Mouse (Mus musculus) midbrain, embryonic 12.5 days (tissue): ENCODE measurements around the gene Fam131b. TPM values are rescaled to one million over a fixed set of nuclear protein-coding genes. Genes with fewer than 3 reads are reported as not detected.
A peak's percentile ranks its signal among the peaks of the same experiment; 100 is the strongest.

Experiments used
- ATAC-seq: fragments of 200-750 bp; cut with Nextera tagmentation; 2 replicates; pipeline ENCODE4 v1.8.0; 2017; ENCODE audit warnings: low read depth, moderate TSS enrichment, moderate library complexity; ENCODE audit not compliant: low FRiP score
- H3K27ac ChIP-seq: fragments of 300-500 bp; sonication (generic); replicated peaks from 2 replicates; pipeline ENCODE4 v1.5.1; 2016; ENCODE audit warnings: mild to moderate bottlenecking
- H3K27me3 ChIP-seq: fragments of 300-500 bp; sonication (generic); 2 replicates; pipeline ENCODE4 v1.6.1; 2016; ENCODE audit warnings: mild to moderate bottlenecking
- H3K36me3 ChIP-seq: fragments of 300-500 bp; sonication (generic); 2 replicates; pipeline ENCODE4 v1.6.1; 2016
- H3K4me1 ChIP-seq: fragments of 300-500 bp; sonication (generic); 2 replicates; pipeline ENCODE4 v1.6.1; 2016
- H3K4me2 ChIP-seq: fragments of 300-500 bp; sonication (generic); replicated peaks from 2 replicates; pipeline ENCODE4 v1.6.1; 2016; ENCODE audit warnings: mild to moderate bottlenecking, moderate library complexity
- H3K4me3 ChIP-seq: fragments of 300-500 bp; sonication (generic); 2 replicates; pipeline ENCODE4 v1.5.1; 2016; ENCODE audit warnings: mild to moderate bottlenecking
- H3K9ac ChIP-seq: fragments of 300-500 bp; sonication (generic); replicated peaks from 2 replicates; pipeline ENCODE4 v1.6.1; 2016; ENCODE audit warnings: mild to moderate bottlenecking, moderate library complexity
- H3K9me3 ChIP-seq: fragments of 300-500 bp; sonication (generic); 2 replicates; pipeline ENCODE4 v1.6.1; 2016; ENCODE audit warnings: mild to moderate bottlenecking
- WGBS: fragments of 180-500 bp; shearing (Covaris S2); methylation state at CpG from one replicate; pipeline ENCODE4 v1.1.7; 2016; 5-methylcytosine and 5-hydroxymethylcytosine counted together
- polyA plus RNA-seq: library from polyadenylated mRNA; unstranded; fragments of >200 nt; fragmentation: Nextera tagmentation; extraction: Ambion mirVana; gene quantifications from 2 replicates; pipeline ENCODE4 v1.2.1, GENCODE M21; 2016

Fam131b gene
- polyA plus RNA-seq: 4.2 and 4.9 TPM in 2 replicates

GRCm38 (mm10) chr6:42324482-42325267, at the start of gene Fam131b:
TSS of gene Fam131b (minus strand) at chr6:42324643.
- Histone ChIP-seq H3K27ac (peak within 1 kb of the TSS; percentile 90), H3K27me3 (peaks cover 25% of the 10 kb centered on the region), H3K9ac (peak within 1 kb of the TSS; percentile 83), H3K9me3 (no peaks in the 10 kb centered on the region), H3K4me2 (peak within 1 kb of the TSS; percentile 92), H3K36me3 (no peaks in the 10 kb centered on the region; the same call in 1 of the 2 replicates), H3K4me1 (peaks cover 15% of the 10 kb centered on the region), H3K4me3 (peak within 1 kb of the TSS; percentile 71)
- WGBS: under 1% methylated on average over 57 of the region's 68 CpGs
- ATAC-seq: peak; percentile 92

- ATAC-seq: 0 out of 2 replicates have a peak, but pooled peaks have one; percentile 13
- Histone ChIP-seq H3K4me3 (peak overlapping the region; percentile 52), H3K36me3 (no peaks in the 10 kb centered on the region), H3K9ac (no peak overlapping the region), H3K27me3 (peaks cover 55% of the 10 kb centered on the region), H3K4me1 (peaks cover 21% of the 10 kb centered on the region), H3K4me2 (peak overlapping the region; percentile 96), H3K9me3 (no peaks in the 10 kb centered on the region), H3K27ac (no peak overlapping the region)
- 47% methylated on average over 6 of the region's 7 CpGs for WGBS
These were observed 49.4 kb upstream of the Fam131b start for GRCm38 (mm10) chr6:42373669-42374430.

- WGBS: under 1% methylated on average over 36 of the region's 36 CpGs
- ATAC-seq: peak; percentile 73
- no peaks in the 10 kb centered on the region for H3K36me3 ChIP-seq
- peak within 1 kb of the TSS; percentile 96 for H3K4me2 ChIP-seq
- H3K27ac ChIP-seq: no peak within 1 kb of the TSS
- H3K27me3 ChIP-seq: peaks cover 53% of the 10 kb centered on the region
- H3K4me1 ChIP-seq: peaks cover 21% of the 10 kb centered on the region
- peak within 1 kb of the TSS; percentile 56 for H3K9ac ChIP-seq
- H3K9me3 ChIP-seq: no peaks in the 10 kb centered on the region
- H3K4me3 ChIP-seq: peak within 1 kb of the TSS; percentile 52
These were observed 48.5 kb upstream of the Fam131b start, which contains the start of gene Epha1 for GRCm38 (mm10) chr6:42372816-42373547. TSS of gene Epha1 (minus strand) at chr6:42373268.

GRCm38 (mm10) chr6:42372421-42372815, 48.0 kb upstream of the Fam131b start:
- peaks cover 53% of the 10 kb centered on the region for H3K27me3 ChIP-seq
- H3K9ac ChIP-seq: no peak overlapping the region
- peak overlapping the region; percentile 52; the same call in 1 of the 2 replicates for H3K4me3 ChIP-seq
- WGBS: 16% methylated on average over 9 of the region's 9 CpGs
- peak overlapping the region; percentile 96 for H3K4me2 ChIP-seq
- peaks cover 21% of the 10 kb centered on the region for H3K4me1 ChIP-seq
- no peak overlapping the region for H3K27ac ChIP-seq
- ATAC-seq: peak; percentile 51
- no peaks in the 10 kb centered on the region for H3K36me3 ChIP-seq
- H3K9me3 ChIP-seq: no peaks in the 10 kb centered on the region

- Histone ChIP-seq H3K9ac (no peak overlapping the region), H3K36me3 (no peaks in the 10 kb centered on the region), H3K4me2 (no peak overlapping the region), H3K27me3 (peaks cover 53% of the 10 kb centered on the region), H3K9me3 (no peaks in the 10 kb centered on the region), H3K4me1 (peaks cover 21% of the 10 kb centered on the region), H3K27ac (no peak overlapping the region), H3K4me3 (no peak overlapping the region)
- no peak for ATAC-seq
- 10% methylated on average over 3 of the region's 3 CpGs for WGBS
These were observed 47.6 kb upstream of the Fam131b start for GRCm38 (mm10) chr6:42372001-42372400.

GRCm38 (mm10) chr6:42370630-42371363, 46.4 kb upstream of the Fam131b start:
- ATAC-seq: no peak
- 45% methylated on average over 4 of the region's 4 CpGs for WGBS
- H3K27me3 ChIP-seq: peaks cover 41% of the 10 kb centered on the region
- peaks cover 21% of the 10 kb centered on the region for H3K4me1 ChIP-seq
- H3K9ac ChIP-seq: no peak overlapping the region
- H3K4me2 ChIP-seq: no peak overlapping the region
- H3K9me3 ChIP-seq: no peaks in the 10 kb centered on the region
- H3K27ac ChIP-seq: no peak overlapping the region
- H3K36me3 ChIP-seq: no peaks in the 10 kb centered on the region
- no peak overlapping the region for H3K4me3 ChIP-seq

- Histone ChIP-seq H3K4me1 (peaks cover 21% of the 10 kb centered on the region), H3K27ac (no peak overlapping the region), H3K4me2 (no peak overlapping the region), H3K36me3 (no peaks in the 10 kb centered on the region), H3K9me3 (no peaks in the 10 kb centered on the region), H3K4me3 (no peak overlapping the region), H3K9ac (no peak overlapping the region), H3K27me3 (peaks cover 31% of the 10 kb centered on the region)
- peak; percentile 9; the same call in 1 of the 2 replicates for ATAC-seq
- 1% methylated on average over 3 of the region's 3 CpGs for WGBS
These were observed 45.4 kb upstream of the Fam131b start for GRCm38 (mm10) chr6:42369870-42370269.

- peaks cover 6% of the 10 kb centered on the region; the same call in 1 of the 2 replicates for H3K4me1 ChIP-seq
- 89% methylated on average over 6 of the region's 6 CpGs for WGBS
These were observed 40.8 kb upstream of the Fam131b start for GRCm38 (mm10) chr6:42365215-42365614.

GRCm38 (mm10) chr6:42364607-42365006, 40.2 kb upstream of the Fam131b start:
- H3K4me2 ChIP-seq: no peak overlapping the region
- no peak overlapping the region for H3K9ac ChIP-seq
- H3K9me3 ChIP-seq: no peaks in the 10 kb centered on the region
- no peaks in the 10 kb centered on the region for H3K27me3 ChIP-seq
- no peak for ATAC-seq
- WGBS: 88% methylated on average over 15 of the region's 15 CpGs
- no peak overlapping the region for H3K4me3 ChIP-seq
- peaks cover 14% of the 10 kb centered on the region for H3K36me3 ChIP-seq
- H3K4me1 ChIP-seq: peaks cover 1% of the 10 kb centered on the region; the same call in 1 of the 2 replicates
- H3K27ac ChIP-seq: no peak overlapping the region

More at GRCm38 (mm10) chr6:42365215-42365614, 40.8 kb upstream of the Fam131b start:
- Histone ChIP-seq H3K9me3 (no peaks in the 10 kb centered on the region), H3K27me3 (no peaks in the 10 kb centered on the region), H3K9ac (no peak overlapping the region), H3K36me3 (peaks cover 8% of the 10 kb centered on the region; the same call in 1 of the 2 replicates), H3K4me2 (no peak overlapping the region), H3K4me3 (no peak overlapping the region), H3K27ac (no peak overlapping the region)
- no peak for ATAC-seq

GRCm38 (mm10) chr6:42364066-42364465, 39.6 kb upstream of the Fam131b start:
- Histone ChIP-seq H3K9ac (no peak overlapping the region), H3K4me3 (no peak overlapping the region), H3K27me3 (no peaks in the 10 kb centered on the region), H3K36me3 (peaks cover 20% of the 10 kb centered on the region), H3K9me3 (no peaks in the 10 kb centered on the region), H3K4me2 (no peak overlapping the region), H3K4me1 (no peaks in the 10 kb centered on the region), H3K27ac (no peak overlapping the region)
- WGBS: 91% methylated on average over 4 of the region's 4 CpGs
- no peak for ATAC-seq

- Histone ChIP-seq H3K4me1 (no peaks in the 10 kb centered on the region), H3K27me3 (no peaks in the 10 kb centered on the region), H3K9ac (no peak overlapping the region), H3K36me3 (peaks cover 31% of the 10 kb centered on the region), H3K4me3 (no peak overlapping the region), H3K27ac (no peak overlapping the region), H3K4me2 (no peak overlapping the region), H3K9me3 (no peaks in the 10 kb centered on the region)
- no peak for ATAC-seq
- 63% methylated on average over 3 of the region's 3 CpGs for WGBS
These were observed 38.5 kb upstream of the Fam131b start for GRCm38 (mm10) chr6:42362974-42363373.
